Mouse (Mus musculus) neural tube, embryonic 15.5 days (tissue): Measurements from ENCODE around the gene Klhl30. TPM values are rescaled to one million over a fixed set of nuclear protein-coding genes. Genes with fewer than 3 reads are reported as not detected.

ENCODE experiments used
- ATAC-seq: fragments of 200-750 bp; cut with Nextera tagmentation; 2 replicates; pipeline ENCODE4 v1.8.0; 2017; ENCODE audit warnings: mild to moderate bottlenecking, moderate TSS enrichment, moderate library complexity; ENCODE audit not compliant: low FRiP score
- H3K27ac ChIP-seq: fragments of 300-500 bp; sonication (generic); replicated peaks from 2 replicates; pipeline ENCODE4 v1.5.1; 2015; ENCODE audit warnings: mild to moderate bottlenecking, inconsistent platforms
- H3K27me3 ChIP-seq: fragments of 300-500 bp; sonication (generic); replicated peaks from 2 replicates; pipeline ENCODE4 v1.6.1; 2015; ENCODE audit warnings: inconsistent platforms
- H3K36me3 ChIP-seq: fragments of 300-500 bp; sonication (generic); 2 replicates; pipeline ENCODE4 v1.6.1; 2015; ENCODE audit warnings: inconsistent platforms
- H3K4me1 ChIP-seq: fragments of 300-500 bp; sonication (generic); 2 replicates; pipeline ENCODE4 v1.6.1; 2015; ENCODE audit warnings: inconsistent platforms
- H3K4me2 ChIP-seq: fragments of 300-500 bp; sonication (generic); 2 replicates; pipeline ENCODE4 v1.6.1; 2015; ENCODE audit warnings: inconsistent platforms, mild to moderate bottlenecking, moderate library complexity
- H3K4me3 ChIP-seq: fragments of 300-500 bp; sonication (generic); replicated peaks from 2 replicates; pipeline ENCODE4 v1.5.1; 2015; ENCODE audit warnings: mild to moderate bottlenecking, inconsistent platforms
- H3K9ac ChIP-seq: fragments of 300-500 bp; sonication (generic); replicated peaks from 2 replicates; pipeline ENCODE4 v1.6.1; 2015; ENCODE audit warnings: mild to moderate bottlenecking, inconsistent platforms
- H3K9me3 ChIP-seq: fragments of 300-500 bp; sonication (generic); replicated peaks from 2 replicates; pipeline ENCODE4 v1.6.1; 2016; ENCODE audit warnings: inconsistent platforms
- WGBS: fragments of 180-500 bp; shearing (Covaris S2); methylation state at CpG from one replicate; pipeline ENCODE4 v1.1.7; 2015; ENCODE audit warnings: mixed read lengths; 5-methylcytosine and 5-hydroxymethylcytosine counted together
- polyA plus RNA-seq: library from polyadenylated mRNA; unstranded; fragments of >200 nt; fragmentation: Nextera tagmentation; extraction: Ambion mirVana; gene quantifications from 2 replicates; pipeline ENCODE4 v1.2.1, GENCODE M21; 2015

The Klhl30 gene
- polyA plus RNA-seq, 1 experiment from 2014 or later = 0.24 TPM

DNA sequence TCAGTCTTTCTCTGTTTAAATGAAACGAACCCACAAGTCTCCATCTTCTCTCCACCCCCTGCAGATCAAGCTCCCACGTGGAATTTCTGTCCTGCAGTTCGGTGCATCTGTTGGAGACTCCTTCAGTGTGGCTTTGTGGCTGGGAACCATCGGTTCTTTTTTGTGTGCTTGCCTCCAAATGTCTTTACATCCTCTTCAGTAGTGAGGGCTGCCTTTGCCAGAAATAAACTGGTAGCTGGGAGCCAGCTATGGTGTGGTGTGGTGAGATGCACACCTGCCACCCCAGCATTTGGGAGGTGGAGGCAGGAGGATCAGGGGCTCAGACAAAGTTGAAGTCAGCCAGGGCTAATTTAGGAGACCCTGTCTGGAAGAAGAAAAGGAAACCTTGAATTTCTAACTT is 18.7 kb upstream of the Klhl30 start:
- 49% methylated on average over 4 of the region's 4 CpGs for WGBS
- no peak overlapping the region for H3K9ac ChIP-seq

DNA sequence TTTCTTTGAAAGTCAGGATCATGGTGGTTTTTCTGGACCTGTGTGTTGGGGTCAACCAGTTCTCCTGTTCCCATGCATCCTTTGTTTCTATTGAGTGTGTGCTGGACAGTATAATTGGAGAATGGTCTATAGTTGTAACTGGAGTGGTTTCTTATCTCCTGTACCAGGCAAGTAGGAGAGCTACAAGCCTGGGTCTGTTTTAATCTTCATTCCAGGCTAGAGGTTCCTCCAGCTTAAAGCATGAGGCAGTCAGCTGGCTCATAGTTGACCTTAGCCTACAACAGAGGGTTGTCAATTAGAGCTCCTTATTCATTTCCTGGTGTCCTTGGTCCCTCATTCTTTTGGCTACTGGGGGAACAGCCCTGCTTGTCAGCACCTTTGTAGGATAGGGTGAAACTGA is 17.2 kb upstream of the Klhl30 start:
- Histone ChIP-seq H3K4me2 (no peak overlapping the region), H3K4me1 (no peaks in the 10 kb centered on the region), H3K27me3 (no peaks in the 10 kb centered on the region), H3K4me3 (no peak overlapping the region), H3K9ac (no peak overlapping the region), H3K27ac (no peak overlapping the region), H3K9me3 (no peaks in the 10 kb centered on the region), H3K36me3 (no peaks in the 10 kb centered on the region)
- ATAC-seq = no peak

More for the DNA sequence above, 18.7 kb upstream of the Klhl30 start:
- Histone ChIP-seq H3K36me3 (no peaks in the 10 kb centered on the region), H3K27me3 (no peaks in the 10 kb centered on the region), H3K27ac (no peak overlapping the region), H3K4me3 (no peak overlapping the region), H3K4me2 (no peak overlapping the region), H3K4me1 (no peaks in the 10 kb centered on the region), H3K9me3 (no peaks in the 10 kb centered on the region)
- ATAC-seq = no peak

DNA sequence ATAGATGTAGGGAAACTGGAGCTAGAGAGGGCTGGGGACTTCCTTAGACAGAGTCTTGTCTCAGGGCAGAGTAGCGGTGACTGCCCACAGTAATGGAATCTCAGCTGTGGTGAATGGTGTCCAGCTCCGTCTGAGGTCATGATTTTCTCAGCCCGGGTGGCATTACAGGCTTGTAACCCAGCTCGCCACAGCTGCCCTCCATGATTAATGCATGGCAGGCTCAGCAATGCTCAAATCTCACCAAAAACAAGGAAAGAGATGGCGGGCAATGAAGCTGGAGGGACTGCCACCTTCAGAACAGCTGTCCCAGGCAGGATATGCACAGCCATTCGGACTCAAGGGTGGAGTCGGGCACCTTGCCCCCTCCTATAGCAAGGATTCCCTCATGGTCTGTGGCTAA is 13.5 kb upstream of the Klhl30 start:
- no peaks in the 10 kb centered on the region for H3K36me3 ChIP-seq
- H3K4me2 ChIP-seq = no peak overlapping the region
- ATAC-seq = no peak
- no peaks in the 10 kb centered on the region for H3K9me3 ChIP-seq
- WGBS = 92% methylated on average over 7 of the region's 7 CpGs
- no peak overlapping the region for H3K27ac ChIP-seq
- no peaks in the 10 kb centered on the region for H3K4me1 ChIP-seq
- H3K4me3 ChIP-seq = no peak overlapping the region
- no peak overlapping the region for H3K9ac ChIP-seq
- peaks cover 5% of the 10 kb centered on the region; the same call in 1 of the 2 replicates for H3K27me3 ChIP-seq

DNA sequence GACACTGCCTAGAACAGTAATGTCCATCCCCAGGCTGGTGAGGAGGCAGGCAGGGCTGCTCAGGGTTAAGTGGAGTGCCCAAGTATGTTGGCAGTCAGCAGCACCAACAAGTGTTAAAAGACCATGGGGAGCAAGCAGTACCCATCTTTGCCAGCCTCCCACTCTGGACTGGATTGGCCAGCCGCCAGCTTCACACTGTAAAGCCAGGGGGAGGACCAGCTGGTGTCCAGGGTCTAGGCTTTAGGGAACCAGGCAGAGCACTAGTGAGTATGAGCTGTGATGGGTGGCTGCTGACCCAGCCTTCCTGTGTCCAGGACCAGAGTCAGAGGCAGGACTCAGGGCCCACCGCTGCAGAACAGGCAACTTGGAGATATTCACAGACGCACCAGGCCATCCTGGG is 6.8 kb upstream of the Klhl30 start:
- H3K9me3 ChIP-seq = no peaks in the 10 kb centered on the region
- no peaks in the 10 kb centered on the region for H3K36me3 ChIP-seq
- no peak overlapping the region for H3K4me3 ChIP-seq
- H3K9ac ChIP-seq = no peak overlapping the region
- no peak overlapping the region for H3K27ac ChIP-seq
- H3K27me3 ChIP-seq = peaks cover 50% of the 10 kb centered on the region
- WGBS = 85% methylated on average over 3 of the region's 3 CpGs
- peaks cover 18% of the 10 kb centered on the region for H3K4me1 ChIP-seq
- no peak overlapping the region for H3K4me2 ChIP-seq
- ATAC-seq = no peak

DNA sequence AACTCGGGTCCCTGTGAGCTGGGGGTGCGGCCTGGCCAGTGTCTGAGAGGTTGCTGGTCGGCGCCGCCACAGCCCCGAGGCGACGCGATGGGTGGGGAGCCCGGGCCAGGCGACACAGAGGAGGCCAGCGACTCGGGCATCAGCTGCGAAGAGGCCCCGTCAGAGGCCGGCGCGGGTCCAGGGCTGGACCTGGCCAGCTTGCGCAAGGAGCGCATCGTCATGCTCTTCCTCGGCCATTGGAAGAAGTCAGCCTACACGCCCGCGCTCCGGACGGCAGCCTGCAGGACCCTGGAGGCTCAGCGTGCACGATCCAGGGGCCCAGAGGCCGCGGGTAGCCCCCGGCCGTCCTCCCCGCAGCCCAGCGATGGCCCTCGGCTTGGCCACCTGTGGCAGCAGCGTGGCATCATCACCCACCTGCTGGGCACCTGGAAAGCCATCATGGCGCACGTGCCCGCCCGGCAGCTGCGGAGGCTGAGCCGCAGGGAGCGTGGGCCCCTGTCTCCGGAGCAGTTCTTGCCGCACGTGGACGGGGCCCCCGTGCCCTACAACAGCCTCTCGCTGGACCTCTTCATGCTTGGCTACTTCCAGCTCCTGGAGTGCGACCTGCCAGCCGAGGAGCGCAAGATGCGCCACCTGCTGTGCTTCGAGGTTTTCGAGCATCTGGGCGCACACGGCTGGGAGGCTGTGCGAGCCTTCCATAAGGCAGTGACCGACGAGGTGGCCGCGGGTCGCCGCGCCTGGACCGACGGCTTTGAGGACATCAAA is 5.7 kb upstream of the Klhl30 start:
- WGBS = 1% methylated on average over 68 of the region's 68 CpGs
- H3K4me3 ChIP-seq = peak overlapping the region; percentile 39
- H3K9me3 ChIP-seq = no peaks in the 10 kb centered on the region
- peaks cover 18% of the 10 kb centered on the region for H3K4me1 ChIP-seq
- H3K36me3 ChIP-seq = no peaks in the 10 kb centered on the region
- no peak overlapping the region for H3K27ac ChIP-seq
- peak overlapping the region; percentile 79 for H3K4me2 ChIP-seq
- 0 out of 2 replicates have a peak, but pooled peaks have one; percentile 15 for ATAC-seq
- 0 out of 2 replicates have a peak overlapping the region, but pooled peaks have one; percentile 2 for H3K9ac ChIP-seq
- H3K27me3 ChIP-seq = peaks cover 50% of the 10 kb centered on the region

DNA sequence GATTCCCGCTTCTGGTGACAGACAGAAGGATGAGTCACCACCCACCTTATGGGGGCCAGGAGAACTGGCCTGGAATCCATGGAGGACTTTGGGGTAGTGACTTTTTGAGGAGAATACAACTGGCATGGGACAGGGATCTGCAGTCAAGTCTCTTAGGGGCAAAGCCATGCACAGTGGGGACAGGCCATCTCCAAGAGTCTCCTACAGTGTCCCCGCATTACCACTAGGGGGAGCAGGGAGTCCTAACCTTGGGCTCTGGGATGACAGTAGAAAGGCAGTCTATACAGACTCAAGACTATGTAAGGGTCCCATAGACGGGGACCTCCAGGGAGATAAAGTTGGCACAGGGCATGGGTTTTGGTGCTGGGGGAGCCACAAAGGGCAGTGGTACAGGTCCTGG is 3.9 kb upstream of the Klhl30 start:
- H3K9me3 ChIP-seq = no peaks in the 10 kb centered on the region
- ATAC-seq = peak; percentile 60; the same call in 1 of the 2 replicates
- WGBS = 38% methylated on average over 3 of the region's 3 CpGs
- no peak overlapping the region for H3K9ac ChIP-seq
- no peak overlapping the region for H3K4me3 ChIP-seq
- H3K36me3 ChIP-seq = no peaks in the 10 kb centered on the region
- no peak overlapping the region for H3K27ac ChIP-seq
- peaks cover 46% of the 10 kb centered on the region for H3K27me3 ChIP-seq
- no peak overlapping the region for H3K4me2 ChIP-seq
- peaks cover 18% of the 10 kb centered on the region for H3K4me1 ChIP-seq

DNA sequence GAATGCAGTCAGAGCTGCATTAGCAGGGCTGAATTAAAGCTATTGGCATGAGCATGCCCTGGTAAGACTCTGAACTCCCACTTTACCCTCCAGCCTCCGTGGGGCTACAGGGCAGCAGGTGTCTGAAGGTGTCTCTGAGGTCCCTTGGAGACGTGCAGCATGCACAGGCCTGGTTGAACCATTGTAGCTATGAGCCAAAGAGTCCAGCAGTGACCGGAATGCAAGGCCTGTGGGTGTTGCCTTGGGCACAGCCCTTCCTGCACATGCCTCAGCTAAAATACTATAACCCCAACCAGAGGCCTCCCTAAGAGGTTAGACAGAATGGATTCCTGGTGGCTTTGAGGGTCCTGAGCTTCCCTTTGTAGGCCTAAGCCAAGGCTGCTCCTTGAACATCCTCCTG is 433 bp downstream of the Klhl30 start:
- no peak overlapping the region for H3K27ac ChIP-seq
- no peaks in the 10 kb centered on the region for H3K9me3 ChIP-seq
- WGBS = 70% methylated on average over 3 of the region's 3 CpGs
- no peak overlapping the region for H3K4me3 ChIP-seq
- H3K4me2 ChIP-seq = no peak overlapping the region
- no peaks in the 10 kb centered on the region for H3K4me1 ChIP-seq
- ATAC-seq = no peak
- peaks cover 6% of the 10 kb centered on the region for H3K27me3 ChIP-seq
- H3K9ac ChIP-seq = no peak overlapping the region
- H3K36me3 ChIP-seq = no peaks in the 10 kb centered on the region

DNA sequence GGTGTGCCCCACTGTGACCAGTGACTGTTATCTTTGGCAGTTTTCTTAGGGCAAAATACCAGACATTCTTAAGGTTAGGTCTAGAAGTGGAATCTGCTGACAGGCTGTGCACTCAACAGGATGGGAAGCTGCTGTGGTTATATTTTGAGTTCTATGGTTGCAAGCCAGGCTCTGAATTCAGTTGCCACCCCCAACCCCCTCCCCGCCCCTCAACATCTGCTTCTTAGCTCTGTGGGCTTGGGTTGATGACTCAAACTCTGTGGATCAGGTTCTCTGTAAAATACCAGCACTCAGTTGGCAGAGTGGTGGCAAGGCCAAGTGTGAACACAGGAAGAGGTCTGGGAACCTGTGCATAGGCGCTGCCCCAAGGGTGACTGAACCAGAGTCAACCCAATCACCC is 1.5 kb downstream of the Klhl30 start:
- no peak overlapping the region for H3K4me3 ChIP-seq

DNA sequence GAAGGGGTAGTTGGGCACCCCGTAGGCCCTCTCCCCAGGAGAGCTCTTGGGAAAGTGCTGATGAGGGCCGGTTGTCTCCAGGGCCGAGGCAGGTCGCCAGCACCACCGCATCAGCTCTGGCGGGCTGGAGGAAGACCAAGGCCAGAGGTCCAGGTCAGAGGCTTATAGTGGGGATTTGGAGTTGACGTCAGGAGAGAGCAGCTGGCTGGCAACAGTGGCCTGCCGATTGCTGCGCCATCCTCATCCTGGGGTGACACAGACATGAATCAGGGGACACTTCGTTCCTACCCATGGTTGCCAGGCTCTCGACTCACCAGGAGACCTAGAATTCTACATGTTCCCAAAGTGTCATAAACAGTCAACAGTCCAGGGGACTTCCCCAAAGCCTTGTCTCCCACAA is 5.3 kb downstream of the Klhl30 start:
- Histone ChIP-seq H3K36me3 (no peaks in the 10 kb centered on the region), H3K27ac (no peak overlapping the region), H3K4me1 (no peaks in the 10 kb centered on the region), H3K4me3 (no peak overlapping the region), H3K27me3 (no peaks in the 10 kb centered on the region), H3K9me3 (no peaks in the 10 kb centered on the region), H3K9ac (no peak overlapping the region), H3K4me2 (no peak overlapping the region)
- no peak for ATAC-seq
- 86% methylated on average over 11 of the region's 11 CpGs for WGBS

More for the DNA sequence above, 1.5 kb downstream of the Klhl30 start:
- no peak for ATAC-seq
- 93% methylated on average over 2 of the region's 2 CpGs for WGBS
- H3K27me3 ChIP-seq = no peaks in the 10 kb centered on the region
- H3K9ac ChIP-seq = no peak overlapping the region
- no peaks in the 10 kb centered on the region for H3K36me3 ChIP-seq
- no peak overlapping the region for H3K27ac ChIP-seq
- no peaks in the 10 kb centered on the region for H3K9me3 ChIP-seq
- H3K4me2 ChIP-seq = no peak overlapping the region
- no peaks in the 10 kb centered on the region for H3K4me1 ChIP-seq

DNA sequence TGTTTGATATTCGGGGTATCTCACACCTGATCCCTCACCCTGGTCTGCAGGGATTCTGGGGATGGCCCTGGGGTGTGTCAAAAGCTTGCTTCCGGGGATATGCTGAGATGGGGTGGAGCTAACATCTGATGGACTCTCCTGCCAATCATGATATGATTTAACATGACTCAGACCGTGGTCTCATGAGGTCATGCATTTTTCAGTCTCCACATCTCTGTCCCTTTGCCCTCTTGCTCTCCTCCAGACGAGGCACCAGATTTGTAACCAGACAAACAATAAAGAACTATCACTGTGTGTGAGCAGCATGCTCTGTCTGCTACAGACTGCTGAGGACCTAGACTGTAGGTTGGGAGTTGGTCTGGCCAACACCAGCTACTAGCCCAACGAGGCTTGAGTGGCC is 11.3 kb downstream of the Klhl30 start:
- Histone ChIP-seq H3K4me1 (peaks cover 10% of the 10 kb centered on the region), H3K9ac (no peak overlapping the region), H3K27me3 (peaks cover 16% of the 10 kb centered on the region), H3K4me2 (no peak overlapping the region), H3K36me3 (no peaks in the 10 kb centered on the region), H3K27ac (no peak overlapping the region), H3K9me3 (no peaks in the 10 kb centered on the region), H3K4me3 (no peak overlapping the region)
- ATAC-seq = no peak
- WGBS = 82% methylated on average over 5 of the region's 5 CpGs

DNA sequence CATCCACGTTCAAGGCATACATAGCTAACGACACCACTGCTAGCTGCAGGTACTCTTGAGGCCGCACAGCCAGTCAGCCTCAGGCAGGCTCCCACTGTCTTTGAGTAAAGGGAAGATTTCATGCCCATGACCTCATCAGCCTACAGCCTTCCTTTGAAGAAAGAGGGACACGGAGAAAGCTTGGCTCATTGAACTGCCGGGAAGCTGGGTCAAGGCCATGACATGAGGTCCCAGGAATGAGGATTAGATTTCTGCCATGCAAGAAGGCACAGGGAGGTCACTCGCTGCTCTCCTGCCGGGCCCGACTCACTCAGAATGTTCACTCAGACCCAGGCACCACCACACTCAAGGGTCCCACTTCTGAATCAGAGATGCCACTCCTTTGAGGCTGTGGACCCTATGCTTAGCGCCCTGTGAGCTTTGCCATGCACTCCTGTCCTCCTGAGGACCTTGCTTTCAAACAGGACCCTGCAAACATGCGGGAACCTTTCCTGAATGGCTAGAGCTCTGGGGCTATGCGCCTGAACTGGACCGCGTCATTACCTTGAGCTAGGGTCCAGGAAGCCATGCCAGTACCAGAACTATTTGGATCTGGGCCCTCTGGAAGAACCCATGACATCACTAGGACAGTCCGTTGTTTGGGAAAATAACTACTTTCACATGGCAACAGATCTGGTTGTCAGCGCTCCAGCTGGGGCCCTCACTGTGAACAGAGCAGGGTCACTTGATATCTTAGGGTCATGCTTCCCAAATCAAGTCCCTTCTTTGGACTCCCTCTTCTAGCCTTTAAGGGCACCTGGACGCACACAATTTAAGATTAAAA is 14.2 kb downstream of the Klhl30 start:
- no peaks in the 10 kb centered on the region for H3K9me3 ChIP-seq
- ATAC-seq = no peak
- WGBS = 95% methylated on average over 16 of the region's 16 CpGs

DNA sequence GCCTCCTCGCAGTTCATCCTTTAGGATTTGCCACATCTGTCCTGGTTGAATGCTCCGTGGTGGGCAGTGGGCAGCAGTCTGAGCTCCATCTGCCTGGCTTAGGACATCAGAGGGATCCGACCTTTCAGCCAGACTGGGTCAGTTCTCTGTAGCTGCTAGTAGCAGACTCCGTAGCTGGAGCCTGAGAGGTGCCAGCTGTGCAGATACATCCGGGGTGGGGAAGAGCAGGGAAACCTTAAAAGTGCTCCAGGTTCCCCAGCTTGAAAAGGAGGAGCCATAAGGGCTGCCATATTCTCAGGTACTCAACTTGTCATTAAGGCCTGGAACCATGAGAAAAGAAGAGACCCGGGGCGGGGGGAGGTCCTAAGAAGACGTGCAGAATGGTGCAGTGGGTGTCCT is 15.0 kb downstream of the Klhl30 start:
- 32% methylated on average over 8 of the region's 8 CpGs for WGBS
- ATAC-seq = no peak
- Histone ChIP-seq H3K9me3 (no peaks in the 10 kb centered on the region), H3K9ac (no peak overlapping the region), H3K36me3 (peaks cover 3% of the 10 kb centered on the region; the same call in 1 of the 2 replicates), H3K4me1 (peaks cover 10% of the 10 kb centered on the region), H3K4me3 (peak overlapping the region; percentile 36), H3K27ac (no peak overlapping the region), H3K27me3 (peaks cover 22% of the 10 kb centered on the region), H3K4me2 (peak overlapping the region; percentile 65)

More for the DNA sequence above, 14.2 kb downstream of the Klhl30 start:
- Histone ChIP-seq H3K27me3 (peaks cover 22% of the 10 kb centered on the region), H3K27ac (no peak overlapping the region), H3K4me3 (no peak overlapping the region), H3K9ac (no peak overlapping the region), H3K4me1 (peaks cover 10% of the 10 kb centered on the region), H3K36me3 (no peaks in the 10 kb centered on the region), H3K4me2 (no peak overlapping the region)
